Comparison of ENCODE assay signal across 17 mouse cellular contexts in the genomic region with DNA sequence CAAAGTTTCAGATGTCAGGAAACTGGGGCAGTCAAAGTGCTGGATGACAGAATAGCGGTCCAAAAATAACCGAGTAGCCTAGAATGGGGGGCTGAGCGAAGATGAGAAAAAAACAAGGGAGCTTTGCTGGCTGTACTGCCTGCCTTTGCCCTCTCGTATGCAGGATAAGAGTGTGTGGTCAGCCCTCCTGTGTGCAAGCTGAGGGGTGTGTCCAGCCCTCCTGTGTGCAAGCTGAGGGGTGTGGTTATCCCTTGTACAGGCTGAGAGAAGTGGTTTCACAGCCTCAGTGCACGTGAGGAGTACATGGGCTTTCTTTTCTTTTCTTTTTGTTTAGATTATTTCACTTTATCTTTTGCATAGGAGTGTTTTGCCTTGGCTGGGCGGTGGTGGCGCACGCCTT. TPM values are rescaled to one million over a fixed set of nuclear protein-coding genes. Genes with fewer than 3 reads are reported as not detected.
DNase-seq lines count a peak whose midpoint lies in the region; ATAC-seq and TF ChIP-seq lines count a peak whose summit lies in the region.
"Had no signal": no experiment of that assay in that cellular context is flagged by ENCODE, and none has a peak within 500 bp of the region (broad histone marks: within the 10 kb centered on the region; RNA-seq: fewer than 3 reads in every experiment).

No protein-coding gene starts in this region.

- H3K4me1 ChIP-seq in liver, embryonic 13.5 days (replicated peaks), result peaks cover 8% of the 10 kb centered on the region
- H3K4me1 ChIP-seq in liver, embryonic 11.5 days (replicated peaks; ENCODE audit: control insufficient read depth, insufficient read depth, low read length), result peaks cover 5% of the 10 kb centered on the region; the same call in 1 of the 2 replicates
- peaks cover 3 to 15% of the 10 kb centered on the region in 2 experiments for H3K4me1 ChIP-seq in ES-E14 (ENCODE audit: control insufficient read depth in 2 of 2, insufficient read depth in 2 of 2, low read length in 2 of 2, poor library complexity in 1 of 2)

- no peak overlapping the region for H3K9ac ChIP-seq in liver, embryonic 13.5 days
- H3K9ac ChIP-seq in liver, embryonic 11.5 days (ENCODE audit: low read depth, low read length), result no peak overlapping the region
- peak overlapping the region; percentile 60; the same call in 1 of the 2 replicates for H3K9ac ChIP-seq in ES-E14 (ENCODE audit: insufficient read depth, low read depth, low read length, poor library complexity, severe bottlenecking)
- H3K9ac ChIP-seq: neural tube, embryonic 13.5 days had no signal

- no peak overlapping the region for H3K4me3 ChIP-seq in liver, embryonic 13.5 days (replicated peaks)
- no peak overlapping the region for H3K4me3 ChIP-seq in liver, embryonic 11.5 days (ENCODE audit: low read depth, low read length)
- no peak overlapping the region for H3K4me3 ChIP-seq in ES-E14 (ENCODE audit: insufficient read depth in 1 of 2, low read depth in 1 of 2, low read length in 2 of 2, poor library complexity in 1 of 2, severe bottlenecking in 1 of 2)
- H3K4me3 ChIP-seq: hindbrain, embryonic 10.5 days; neural tube, embryonic 13.5 days had no signal

- peak; percentile 31; the same call in 1 of the 2 replicates for ATAC-seq in frontal cortex, adult (ENCODE audit: low TSS enrichment)
- ATAC-seq in liver, embryonic 13.5 days (ENCODE audit: low read depth), result 0 out of 2 replicates have a peak, but pooled peaks have one; percentile 34
- ATAC-seq in liver, embryonic 11.5 days (replicated peaks; ENCODE audit: low FRiP score), result no peak
- peak; percentile 47; the same call in 1 of the 2 replicates for ATAC-seq in megakaryocyte, adult 5-6 weeks (ENCODE audit: poor library complexity, severe bottlenecking)
- ATAC-seq in erythroblast, adult 5-6 weeks (replicated peaks; ENCODE audit: low FRiP score, poor library complexity, severe bottlenecking), result no peak
- ATAC-seq: activated CD4-positive, CD25-positive, alpha-beta regulatory T cell, adult 4 months had no signal

- H3K36me3 ChIP-seq in liver, embryonic 13.5 days, result no peaks in the 10 kb centered on the region
- H3K36me3 ChIP-seq in liver, embryonic 11.5 days (ENCODE audit: control insufficient read depth, insufficient read depth, low read length), result no peaks in the 10 kb centered on the region
- no peaks in the 10 kb centered on the region for H3K36me3 ChIP-seq in ES-E14 (ENCODE audit: control insufficient read depth, insufficient read depth, low read length, poor library complexity, severe bottlenecking)
- H3K36me3 ChIP-seq: G1E; hindbrain, embryonic 10.5 days; neural tube, embryonic 13.5 days had no signal

- no peaks in the 10 kb centered on the region for H3K9me3 ChIP-seq in liver, embryonic 13.5 days (replicated peaks)
- H3K9me3 ChIP-seq in liver, embryonic 11.5 days (ENCODE audit: control insufficient read depth, low read length), result no peaks in the 10 kb centered on the region
- no peaks in the 10 kb centered on the region for H3K9me3 ChIP-seq in ES-E14 (ENCODE audit: control insufficient read depth, insufficient read depth, low read depth, low read length)
- H3K9me3 ChIP-seq: G1E; hindbrain, embryonic 10.5 days; neural tube, embryonic 13.5 days had no signal

- H3K27ac ChIP-seq in liver, embryonic 13.5 days, result no peak overlapping the region
- H3K27ac ChIP-seq in liver, embryonic 11.5 days (ENCODE audit: low read depth, low read length), result no peak overlapping the region
- H3K27ac ChIP-seq in ES-E14 (ENCODE audit: insufficient read depth, low read depth, low read length, poor library complexity, severe bottlenecking), result peak overlapping the region; percentile 60; the same call in 1 of the 2 replicates
- H3K27ac ChIP-seq: hindbrain, embryonic 10.5 days; neural tube, embryonic 13.5 days had no signal

- DNase-seq in frontal cortex, postnatal 10 days (ENCODE audit: low spot score in 2 of 2), result no peak
- no peak for DNase-seq in liver, embryonic 13.5 days
- no peak for DNase-seq in liver, embryonic 11.5 days (ENCODE audit: low spot score)
- DNase-seq in ES-E14 (ENCODE audit: low read depth, low spot score), result no peak
- no peak for DNase-seq in spleen, adult 12 weeks (ENCODE audit: low spot score)
- DNase-seq: cerebellum, adult 18-20 months; kidney, postnatal 4 days; layer of hippocampus, postnatal 36 days; lung, adult 2 months; spleen, adult 18-20 months had no signal

- 45% methylated on average over 8 of the region's 8 CpGs for WGBS in liver, embryonic 13.5 days (ENCODE audit: insufficient replicate concordance)
- 66% methylated on average over 8 of the region's 8 CpGs for whole genome bisulfite sequencing in liver, embryonic 11.5 days

- in situ Hi-C loops in ES-E14 (cut with MboI; ENCODE audit: low sequenced_read_pairs in 2 of 2, unreplicated experiment in 2 of 2), result no loop called here

- H3K4me2 ChIP-seq in liver, embryonic 13.5 days, result no peak overlapping the region
- no peak overlapping the region for H3K4me2 ChIP-seq in liver, embryonic 11.5 days
- H3K4me2 ChIP-seq: neural tube, embryonic 13.5 days had no signal

- no peaks in the 10 kb centered on the region for H3K27me3 ChIP-seq in liver, embryonic 13.5 days
- H3K27me3 ChIP-seq in liver, embryonic 11.5 days (replicated peaks; ENCODE audit: control insufficient read depth, insufficient read depth, low read length), result no peaks in the 10 kb centered on the region
- H3K27me3 ChIP-seq: neural tube, embryonic 13.5 days had no signal

TF ChIP-seq in ES-E14, 5 proteins besides CTCF, POLR2A, EP300 and RAD21:
- TF ChIP-seq CHD2 (IDR thresholded peaks at IDR 0.05; ENCODE audit: low read depth, low read length), result no peak
- no peak for TF ChIP-seq MAFK (IDR thresholded peaks at IDR 0.05; ENCODE audit: insufficient read depth, low read depth, low read length)
- TF ChIP-seq ZNF384 (IDR thresholded peaks at IDR 0.05; ENCODE audit: low read depth, low read length), result no peak
- no peak for TF ChIP-seq HCFC1 (IDR thresholded peaks at IDR 0.05; ENCODE audit: borderline replicate concordance, insufficient read depth, low read length)
- TF ChIP-seq ZC3H11A (IDR thresholded peaks at IDR 0.05; ENCODE audit: borderline replicate concordance, low read depth, low read length), result no peak

RNA-seq across cellular contexts. Expression of a gene that starts 22.6 kb away (rescaled TPM):
- 6.3 and 7.0 TPM in 2 replicates for polyA plus RNA-seq in liver, embryonic 13.5 days (2015; fragmentation: Nextera tagmentation; extraction: Ambion mirVana)
- polyA plus RNA-seq in liver, embryonic 11.5 days (2014; fragmentation: Nextera tagmentation; extraction: Ambion mirVana), result 9.7 and 9.9 TPM in 2 replicates
- total RNA-seq in ES-E14 (2012; rRNA removed), result 6.7 and 8.2 TPM in 2 replicates
- 4.5 and 4.7 TPM in 2 replicates for total RNA-seq in megakaryocyte, adult 5-6 weeks (2015)
- total RNA-seq in megakaryocyte, adult 5-6 weeks (2017), result 13.3 and 14.4 TPM in 2 replicates
- 1.3 TPM in 1 of 2 replicates, not detected in the other for total RNA-seq in erythroblast, adult 5-6 weeks (2015; ENCODE audit: low replicate concordance)
- total RNA-seq in erythroblast, adult 5-6 weeks (2017; ENCODE audit: low replicate concordance), result 5.3 and 6.0 TPM in 2 replicates

RNA-seq across cellular contexts. Expression of a gene that starts 33.2 kb away (rescaled TPM):
- polyA plus RNA-seq in liver, embryonic 13.5 days (2015; fragmentation: Nextera tagmentation; extraction: Ambion mirVana), result 2.4 and 3.0 TPM in 2 replicates
- 10.8 and 11.3 TPM in 2 replicates for polyA plus RNA-seq in liver, embryonic 11.5 days (2014; fragmentation: Nextera tagmentation; extraction: Ambion mirVana)
- 36.4 and 53.2 TPM in 2 replicates for total RNA-seq in ES-E14 (2012; rRNA removed)
- 115 and 120 TPM in 2 replicates for total RNA-seq in megakaryocyte, adult 5-6 weeks (2015)
- 70.4 and 71.5 TPM in 2 replicates for total RNA-seq in megakaryocyte, adult 5-6 weeks (2017)
- total RNA-seq in erythroblast, adult 5-6 weeks (2015; ENCODE audit: low replicate concordance), result 28.6 and 38.5 TPM in 2 replicates
- total RNA-seq in erythroblast, adult 5-6 weeks (2017; ENCODE audit: low replicate concordance), result 6.7 and 17.0 TPM in 2 replicates

RNA-seq across cellular contexts. Expression of a gene that starts 54.5 kb away (rescaled TPM):
- polyA plus RNA-seq in liver, embryonic 13.5 days (2015; fragmentation: Nextera tagmentation; extraction: Ambion mirVana), result 0.25 and 0.44 TPM in 2 replicates
- 1.4 and 1.6 TPM in 2 replicates for polyA plus RNA-seq in liver, embryonic 11.5 days (2014; fragmentation: Nextera tagmentation; extraction: Ambion mirVana)
- 6.6 and 10.3 TPM in 2 replicates for total RNA-seq in ES-E14 (2012; rRNA removed)
- 1.6 and 3.9 TPM in 2 replicates for total RNA-seq in megakaryocyte, adult 5-6 weeks (2015)
- total RNA-seq in megakaryocyte, adult 5-6 weeks (2017), result 0.33 and 0.89 TPM in 2 replicates
- 0.42 and 2.5 TPM in 2 replicates for total RNA-seq in erythroblast, adult 5-6 weeks (2015; ENCODE audit: low replicate concordance)
- 0.60 and 5.3 TPM in 2 replicates for total RNA-seq in erythroblast, adult 5-6 weeks (2017; ENCODE audit: low replicate concordance)
- polyA plus RNA-seq: activated CD4-positive, CD25-positive, alpha-beta regulatory T cell, adult 4 months had no signal

RNA-seq across cellular contexts. Expression of a gene that starts 56.2 kb away (rescaled TPM):
- polyA plus RNA-seq in liver, embryonic 13.5 days (2015; fragmentation: Nextera tagmentation; extraction: Ambion mirVana), result 111 and 118 TPM in 2 replicates
- 159 and 171 TPM in 2 replicates for polyA plus RNA-seq in liver, embryonic 11.5 days (2014; fragmentation: Nextera tagmentation; extraction: Ambion mirVana)
- total RNA-seq in ES-E14 (2012; rRNA removed), result 43.0 and 60.0 TPM in 2 replicates
- total RNA-seq in megakaryocyte, adult 5-6 weeks (2015), result 138 and 155 TPM in 2 replicates
- total RNA-seq in megakaryocyte, adult 5-6 weeks (2017), result 56.9 and 73.0 TPM in 2 replicates
- 33.6 and 59.6 TPM in 2 replicates for total RNA-seq in erythroblast, adult 5-6 weeks (2015; ENCODE audit: low replicate concordance)
- 10.2 and 14.4 TPM in 2 replicates for total RNA-seq in erythroblast, adult 5-6 weeks (2017; ENCODE audit: low replicate concordance)

Comparison
In these comparisons a context has a peak if more than half of its experiments do, and no peak if none do; other contexts are left out.
1. ATAC-seq: peak in frontal cortex, adult (single experiment), liver, embryonic 13.5 days (single experiment) and megakaryocyte, adult 5-6 weeks (single experiment); none in liver, embryonic 11.5 days (single experiment) and erythroblast, adult 5-6 weeks (single experiment).